8 mouse cellular contexts compared by ENCODE assay signal in the genomic region with DNA sequence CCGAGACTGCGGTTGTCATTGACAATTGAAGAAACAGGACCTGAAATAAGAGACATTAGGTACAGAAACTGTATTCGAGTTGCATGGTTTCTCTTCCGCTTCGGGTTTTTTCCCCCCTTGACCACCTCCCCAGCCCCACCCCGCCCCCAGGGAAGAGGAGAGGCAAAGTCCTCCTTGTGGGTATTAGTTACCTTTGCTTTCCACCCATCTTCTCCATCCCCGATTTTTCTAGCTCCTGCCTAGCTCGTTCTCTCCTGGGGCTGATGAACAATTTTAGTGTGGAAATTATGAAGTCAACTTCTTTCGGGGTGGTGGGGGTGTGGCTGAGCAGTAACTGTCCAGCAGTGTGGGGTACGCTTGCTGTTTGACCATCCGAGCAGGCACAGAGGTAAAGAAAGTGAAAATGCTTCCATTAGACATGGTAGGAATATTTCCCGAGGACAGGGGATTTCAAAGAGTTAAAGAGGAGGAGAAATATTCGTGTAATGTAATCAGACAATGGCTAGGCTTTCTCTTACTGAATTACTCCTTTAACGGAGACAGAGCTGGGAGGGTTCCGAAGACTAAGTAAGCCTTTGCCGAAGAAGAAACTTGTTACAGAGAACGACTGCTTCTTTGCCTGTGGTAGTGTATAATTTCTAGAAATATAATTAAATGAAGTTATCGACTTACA. TPM values are rescaled to one million over a fixed set of nuclear protein-coding genes. Genes with fewer than 3 reads are reported as not detected.
DNase-seq lines count a peak whose midpoint lies in the region; ATAC-seq and TF ChIP-seq lines count a peak whose summit lies in the region.

No protein-coding gene starts in this region.

- TF ChIP-seq CTCF in left cerebral cortex, adult 2 months (IDR thresholded peaks at IDR 0.05): no peak
- no peak for TF ChIP-seq CTCF in liver, postnatal 0 days (IDR thresholded peaks at IDR 0.05; ENCODE audit: low read depth)

- no peaks in the 10 kb centered on the region for H3K36me3 ChIP-seq in forebrain, embryonic 16.5 days (ENCODE audit: control insufficient read depth, insufficient read depth)
- H3K36me3 ChIP-seq in liver, postnatal 0 days (replicated peaks; ENCODE audit: insufficient read depth, low read length): no peaks in the 10 kb centered on the region

- peak in 1 of 2 experiments; percentile 8 for DNase-seq in left cerebral cortex, adult 2 months (ENCODE audit: extremely low spot score in 1 of 2, low spot score in 2 of 2)
- DNase-seq in left cerebral cortex, postnatal 4 days: no peak
- peak; percentile 46 for DNase-seq in cerebellum, adult 9-10 months
- DNase-seq in liver, postnatal 0 days: no peak
- no peak for DNase-seq in adrenal gland, postnatal 4 days (ENCODE audit: low spot score in 2 of 2)
- no peak for DNase-seq in gastrocnemius, postnatal 4 days (ENCODE audit: low spot score in 2 of 2)
- no peak for DNase-seq in lung, postnatal 10 days

- H3K4me2 ChIP-seq in forebrain, embryonic 16.5 days (ENCODE audit: low read length): peak overlapping the region; percentile 86
- peak overlapping the region; percentile 55 for H3K4me2 ChIP-seq in liver, postnatal 0 days (ENCODE audit: low read depth, low read length)

- WGBS in forebrain, embryonic 16.5 days: 5% methylated on average over 17 of the region's 18 CpGs
- 21% methylated on average over 17 of the region's 18 CpGs for WGBS in liver, postnatal 0 days (ENCODE audit: insufficient replicate concordance)

- H3K4me3 ChIP-seq in left cerebral cortex, adult 2 months: peak overlapping the region; percentile 77
- H3K4me3 ChIP-seq in forebrain, embryonic 16.5 days (replicated peaks; ENCODE audit: low read length): peak overlapping the region; percentile 87
- H3K4me3 ChIP-seq in liver, postnatal 0 days (ENCODE audit: low read depth, low read length): peak overlapping the region; percentile 36

- H3K4me1 ChIP-seq in forebrain, embryonic 16.5 days (replicated peaks; ENCODE audit: control insufficient read depth, insufficient read depth, low read length): no peaks in the 10 kb centered on the region
- no peaks in the 10 kb centered on the region for H3K4me1 ChIP-seq in liver, postnatal 0 days (ENCODE audit: insufficient read depth)

- ATAC-seq in forebrain, embryonic 16.5 days: peak; percentile 12
- no peak for ATAC-seq in liver, postnatal 0 days

- intact Hi-C loops in left cerebral cortex, adult 2 months (cut with DNase I): loop anchor here (2.0 to 10.0 kb wide), 3 partner anchors 38 to 626 kb away; a partner anchor contains a TSS
- intact Hi-C loops in left cerebral cortex, postnatal 4 days (cut with DNase I): loop anchor here (10.0 kb wide), 2 partner anchors 114 to 626 kb away; a partner anchor contains a TSS

- H3K9ac ChIP-seq in forebrain, embryonic 16.5 days (replicated peaks; ENCODE audit: low read depth, low read length): peak overlapping the region; percentile 82
- no peak overlapping the region for H3K9ac ChIP-seq in liver, postnatal 0 days (replicated peaks)

- TF ChIP-seq EP300 in liver, postnatal 0 days (IDR thresholded peaks at IDR 0.05; ENCODE audit: low read depth): no peak

- peak overlapping the region; percentile 91 for H3K27ac ChIP-seq in left cerebral cortex, adult 2 months
- H3K27ac ChIP-seq in forebrain, embryonic 16.5 days (ENCODE audit: low read length): peak overlapping the region; percentile 95
- no peak overlapping the region for H3K27ac ChIP-seq in liver, postnatal 0 days (ENCODE audit: low read depth)

- no peaks in the 10 kb centered on the region for H3K9me3 ChIP-seq in forebrain, embryonic 16.5 days (ENCODE audit: control insufficient read depth, low read length)
- no peaks in the 10 kb centered on the region for H3K9me3 ChIP-seq in liver, postnatal 0 days (ENCODE audit: low read length)

- H3K27me3 ChIP-seq in forebrain, embryonic 16.5 days (replicated peaks; ENCODE audit: control insufficient read depth, insufficient read depth, low read length): no peaks in the 10 kb centered on the region
- peaks cover 20% of the 10 kb centered on the region for H3K27me3 ChIP-seq in liver, postnatal 0 days (ENCODE audit: insufficient read depth, low read length)

RNA-seq across cellular contexts. Expression of a gene that starts 0.5 kb away (rescaled TPM):
- 10 to 100 TPM; 80.7 to 86.8 TPM for total RNA-seq in left cerebral cortex, adult 2 months (2021)
- total RNA-seq in left cerebral cortex, postnatal 4 days (2021): 100 to 1,000 TPM in 1 of 2 experiments, 10 to 100 TPM in 1; 97.3 to 100 TPM
- 34.0 and 39.4 TPM in 2 replicates for polyA plus RNA-seq in forebrain, embryonic 16.5 days (2015; fragmentation: Nextera tagmentation; extraction: Ambion mirVana)
- 0.02 and 0.05 TPM in 2 replicates for polyA plus RNA-seq in liver, postnatal 0 days (2015; fragmentation: Nextera tagmentation; extraction: Ambion mirVana)
- total RNA-seq in adrenal gland, postnatal 4 days (2021): 10 to 100 TPM; 14.5 to 15.1 TPM
- under 1 TPM; 0.57 to 0.86 TPM for total RNA-seq in gastrocnemius, postnatal 4 days (2021)

Comparison
In these comparisons a context has a peak if more than half of its experiments do, and no peak if none do; other contexts are left out.
1. H3K4me3 ChIP-seq: peak in every context shown above with its lines; median percentile 87 in forebrain, embryonic 16.5 days; 77 in left cerebral cortex, adult 2 months; 36 in liver, postnatal 0 days.
2. RNA of a gene that starts 0.5 kb away (total RNA-seq): 97.3 to 100 TPM in left cerebral cortex, postnatal 4 days, 80.7 to 86.8 TPM in left cerebral cortex, adult 2 months and 14.5 to 15.1 TPM in adrenal gland, postnatal 4 days; 0.57 to 0.86 TPM in gastrocnemius, postnatal 4 days; every median in the first group is over 4 times any median in the second.